Mouse (Mus musculus) megakaryocyte, embryonic 14.5 days (primary cell): ENCODE data around the gene Vps53.

Source experiments
- FLI1 ChIP-seq: IDR thresholded peaks from 2 replicates; pipeline ENCODE4 v1.6.1; 2012; ENCODE audit warnings: low read length, inconsistent platforms, mixed read lengths
- GATA1 ChIP-seq: IDR thresholded peaks from 3 replicates; pipeline ENCODE4 v1.6.1; 2012; ENCODE audit warnings: mixed read lengths, low read length, inconsistent platforms, borderline replicate concordance

DNA sequence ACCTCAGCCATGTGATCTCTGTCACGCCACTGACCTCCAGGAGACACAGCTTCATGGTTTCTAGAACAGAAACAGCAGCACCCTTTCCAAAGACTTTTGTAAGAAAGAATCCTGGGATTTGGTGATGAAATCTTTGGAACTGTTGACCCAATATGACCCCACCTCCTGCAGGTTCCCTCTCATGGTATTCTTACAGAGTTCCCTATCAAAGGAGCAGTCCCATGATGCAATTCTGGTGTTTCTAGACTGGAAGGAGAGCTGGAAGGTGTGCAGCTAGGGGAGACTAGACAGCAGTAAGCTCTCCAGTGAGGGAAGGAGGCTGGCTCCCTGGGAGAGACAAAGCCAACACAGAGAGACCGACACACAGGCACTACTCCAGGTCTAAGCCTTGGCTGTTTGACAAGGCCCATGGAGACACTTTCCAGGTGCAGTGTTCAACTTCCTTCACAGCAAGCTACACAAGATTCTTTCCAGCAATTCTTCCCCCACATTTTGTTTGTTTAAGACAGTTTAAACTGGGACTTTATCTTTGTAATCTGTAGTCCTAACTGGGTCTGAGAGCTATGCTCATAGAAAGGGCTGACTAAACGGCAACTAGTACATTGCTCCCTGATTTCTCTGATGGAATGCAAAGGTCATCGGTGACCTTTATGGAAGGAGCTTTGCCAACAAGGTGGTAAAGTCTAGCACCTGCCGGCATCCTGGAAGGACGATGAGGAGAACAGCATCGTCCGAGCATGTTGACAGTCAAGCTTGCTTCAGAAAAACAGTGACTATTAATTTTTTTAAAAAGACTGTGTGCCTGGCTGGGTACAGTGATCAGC is 33.0 kb downstream of the Vps53 start:
- TF ChIP-seq GATA1 (no peak), FLI1 (no peak)
